Mouse (Mus musculus): ENCODE measurements around the gene Gstm6.

DNA sequence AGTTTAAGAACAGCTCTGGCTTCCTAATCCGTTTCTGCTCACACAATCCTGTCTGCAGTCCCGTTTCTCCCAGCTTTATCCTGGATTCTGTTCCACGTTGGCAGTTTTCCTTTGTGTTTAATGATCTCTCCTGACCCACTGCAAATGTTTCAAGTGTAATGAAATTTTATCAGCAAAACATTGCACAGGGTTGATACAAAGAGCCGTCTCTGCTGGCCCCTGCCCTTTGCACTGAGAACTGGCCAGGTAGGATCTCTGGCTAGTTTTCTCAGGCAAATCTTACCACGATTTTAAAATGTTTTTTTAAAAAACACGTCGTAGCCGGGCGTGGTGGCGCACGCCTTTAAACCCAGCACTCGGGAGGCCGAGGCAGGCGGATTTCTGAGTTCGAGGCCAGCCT is 26.9 kb downstream of the Gstm6 start:
- TF ChIP-seq CTCF (IDR thresholded peaks at IDR 0.05; ENCODE audit: borderline replicate concordance, control insufficient read depth, extremely low read depth, insufficient read depth, low read length, poor library complexity): no peak
- TF ChIP-seq POLR2A (IDR thresholded peaks at IDR 0.05; ENCODE audit: control insufficient read depth, extremely low read depth, insufficient read depth, low read length, poor library complexity): no peak
